Mouse (Mus musculus) intestine, embryonic 16.5 days (tissue): ENCODE measurements at regions not wholly inside any gene's neighbourhood (a gene's known extent, or its start where the extent isn't known, plus 50 kb on each side); places are given as distances from the start of the nearest gene placed in this dataset.

Source experiments
- ATAC-seq: fragments of 200-750 bp; cut with Nextera tagmentation; 2 replicates; pipeline ENCODE4 v1.8.0; 2017; ENCODE audit warnings: moderate TSS enrichment, moderate library complexity
- H3K27ac ChIP-seq: fragments of 300-500 bp; sonication (generic); 2 replicates; pipeline ENCODE4 v1.5.1; 2014; ENCODE audit warnings: mild to moderate bottlenecking, low read length
- H3K27me3 ChIP-seq: fragments of 300-500 bp; sonication (generic); replicated peaks from 2 replicates; pipeline ENCODE4 v1.6.1; 2014; ENCODE audit warnings: low read length, control low read depth, mixed read lengths; ENCODE audit not compliant: control insufficient read depth, insufficient read depth
- H3K36me3 ChIP-seq: fragments of 300-500 bp; sonication (generic); 2 replicates; pipeline ENCODE4 v1.6.1; 2014; ENCODE audit warnings: low read length, control low read depth; ENCODE audit not compliant: control insufficient read depth, insufficient read depth
- H3K4me1 ChIP-seq: fragments of 300-500 bp; sonication (generic); 2 replicates; pipeline ENCODE4 v1.6.1; 2014; ENCODE audit warnings: low read length, control low read depth, mixed read lengths; ENCODE audit not compliant: control insufficient read depth, insufficient read depth
- H3K4me2 ChIP-seq: fragments of 300-500 bp; sonication (generic); 2 replicates; pipeline ENCODE4 v1.6.1; 2014; ENCODE audit warnings: low read depth, low read length, control low read depth
- H3K4me3 ChIP-seq: fragments of 300-500 bp; sonication (generic); 2 replicates; pipeline ENCODE4 v1.5.1; 2014; ENCODE audit warnings: mild to moderate bottlenecking, low read length
- H3K9ac ChIP-seq: fragments of 300-500 bp; sonication (generic); 2 replicates; pipeline ENCODE4 v1.6.1; 2014; ENCODE audit warnings: low read depth, low read length
- H3K9me3 ChIP-seq: fragments of 300-500 bp; sonication (generic); 2 replicates; pipeline ENCODE4 v1.6.1; 2016; ENCODE audit warnings: low read length, control low read depth; ENCODE audit not compliant: control insufficient read depth
- WGBS: fragments of 180-500 bp; shearing (Covaris S2); extraction: QIAGEN DNeasy Blood & Tissue Kit; methylation state at CpG from one replicate; pipeline ENCODE4 v1.1.7; 2014; 5-methylcytosine and 5-hydroxymethylcytosine counted together

- WGBS: 77% methylated on average over 4 of the region's 4 CpGs
- H3K4me2 ChIP-seq: no peak overlapping the region
- H3K36me3 ChIP-seq: no peaks in the 10 kb centered on the region
- ATAC-seq: no peak
- no peak overlapping the region for H3K9ac ChIP-seq
- no peaks in the 10 kb centered on the region for H3K9me3 ChIP-seq
- H3K4me3 ChIP-seq: no peak overlapping the region
- no peaks in the 10 kb centered on the region for H3K27me3 ChIP-seq
- H3K4me1 ChIP-seq: no peaks in the 10 kb centered on the region
- no peak overlapping the region for H3K27ac ChIP-seq
These were observed 422.5 kb downstream of the 9430069I07Rik start for GRCm38 (mm10) chr15:33935013-33935664.

DNA sequence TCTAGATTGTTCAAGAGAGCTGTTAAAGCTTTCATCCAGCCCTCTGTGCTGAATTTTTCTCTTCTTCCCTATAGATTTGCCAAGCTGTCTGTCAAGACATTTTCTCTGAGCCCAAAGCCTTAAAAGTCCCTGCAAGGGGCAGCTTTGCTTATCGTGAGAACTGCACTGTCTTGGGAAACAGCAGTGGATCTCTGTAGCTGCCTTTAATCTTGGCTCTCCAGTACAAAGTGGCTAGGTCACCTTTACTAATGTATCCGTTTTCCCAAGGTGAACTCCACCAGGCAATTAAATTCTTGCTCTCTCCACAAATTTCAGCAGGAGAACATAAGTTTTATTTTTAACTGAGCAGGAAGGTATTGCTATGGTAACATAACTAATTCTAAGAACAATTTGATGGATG, 431.2 kb downstream of the 9430069I07Rik start:
- Histone ChIP-seq H3K36me3 (no peaks in the 10 kb centered on the region), H3K4me2 (no peak overlapping the region), H3K9me3 (no peaks in the 10 kb centered on the region), H3K27ac (no peak overlapping the region), H3K4me3 (no peak overlapping the region), H3K27me3 (no peaks in the 10 kb centered on the region), H3K9ac (no peak overlapping the region), H3K4me1 (no peaks in the 10 kb centered on the region)
- WGBS: 53% methylated on average over 2 of the region's 2 CpGs
- no peak for ATAC-seq

GRCm38 (mm10) chr15:33924094-33924890, 433.4 kb downstream of the 9430069I07Rik start:
- no peak overlapping the region for H3K27ac ChIP-seq
- no peak overlapping the region for H3K4me2 ChIP-seq
- no peaks in the 10 kb centered on the region for H3K27me3 ChIP-seq
- WGBS: 70% methylated on average over 5 of the region's 5 CpGs
- no peak for ATAC-seq
- no peaks in the 10 kb centered on the region for H3K4me1 ChIP-seq
- no peaks in the 10 kb centered on the region for H3K36me3 ChIP-seq
- no peak overlapping the region for H3K9ac ChIP-seq
- H3K4me3 ChIP-seq: no peak overlapping the region
- H3K9me3 ChIP-seq: no peaks in the 10 kb centered on the region

- WGBS: 46% methylated on average over 1 of the region's 1 CpGs
- H3K27me3 ChIP-seq: no peaks in the 10 kb centered on the region
- H3K4me3 ChIP-seq: no peak overlapping the region
- no peaks in the 10 kb centered on the region for H3K4me1 ChIP-seq
- H3K4me2 ChIP-seq: no peak overlapping the region
- no peak overlapping the region for H3K27ac ChIP-seq
- ATAC-seq: no peak
- no peaks in the 10 kb centered on the region for H3K9me3 ChIP-seq
- H3K36me3 ChIP-seq: no peaks in the 10 kb centered on the region
- H3K9ac ChIP-seq: no peak overlapping the region
These were observed 442.8 kb downstream of the 9430069I07Rik start for GRCm38 (mm10) chr15:33914891-33915290.

DNA sequence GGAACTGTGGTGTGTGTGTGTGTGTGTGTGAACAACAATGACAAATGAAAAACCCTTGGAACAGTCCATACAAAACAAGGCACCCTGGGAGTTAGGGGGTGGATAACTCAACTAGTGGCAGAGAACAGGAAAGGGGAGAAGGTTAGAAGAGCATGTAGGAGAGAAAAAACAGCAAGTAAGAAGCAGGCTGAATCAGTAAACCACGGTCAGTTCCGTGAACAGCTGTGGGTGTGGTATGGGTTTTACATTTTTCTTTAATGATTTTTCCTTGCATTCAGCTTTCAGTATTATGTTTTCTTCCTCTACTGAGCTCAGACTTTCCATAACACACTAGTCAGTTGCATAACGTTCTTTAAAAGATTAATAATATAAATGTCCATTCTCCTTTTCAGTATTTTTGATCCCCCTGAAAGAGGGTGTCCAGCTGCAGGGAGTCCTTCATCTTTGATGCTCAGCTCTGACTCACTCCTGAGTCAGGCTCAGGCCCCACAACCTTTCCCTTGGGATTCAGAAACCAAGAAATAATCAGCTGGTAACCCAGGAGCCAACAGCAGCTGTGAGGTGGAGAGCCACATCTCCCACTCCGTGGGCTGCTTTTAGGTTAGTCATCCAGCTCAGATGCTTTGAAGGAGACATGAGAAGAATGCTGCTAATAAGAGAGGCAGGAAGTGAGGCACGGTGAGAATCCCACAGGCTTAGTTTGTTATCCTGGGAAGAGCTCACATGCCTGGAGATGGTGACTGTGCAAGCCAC, 450.8 kb downstream of the 9430069I07Rik start:
- 70% methylated on average over 5 of the region's 5 CpGs for WGBS

GRCm38 (mm10) chr15:33896076-33896475, 461.6 kb downstream of the 9430069I07Rik start:
- H3K27ac ChIP-seq: no peak overlapping the region

More for the DNA sequence above, 450.8 kb downstream of the 9430069I07Rik start:
- no peaks in the 10 kb centered on the region for H3K9me3 ChIP-seq
- no peak overlapping the region for H3K4me2 ChIP-seq
- H3K27me3 ChIP-seq: no peaks in the 10 kb centered on the region
- no peak overlapping the region for H3K27ac ChIP-seq
- no peak overlapping the region for H3K4me3 ChIP-seq
- ATAC-seq: no peak
- no peaks in the 10 kb centered on the region for H3K4me1 ChIP-seq
- H3K36me3 ChIP-seq: no peaks in the 10 kb centered on the region
- H3K9ac ChIP-seq: no peak overlapping the region

DNA sequence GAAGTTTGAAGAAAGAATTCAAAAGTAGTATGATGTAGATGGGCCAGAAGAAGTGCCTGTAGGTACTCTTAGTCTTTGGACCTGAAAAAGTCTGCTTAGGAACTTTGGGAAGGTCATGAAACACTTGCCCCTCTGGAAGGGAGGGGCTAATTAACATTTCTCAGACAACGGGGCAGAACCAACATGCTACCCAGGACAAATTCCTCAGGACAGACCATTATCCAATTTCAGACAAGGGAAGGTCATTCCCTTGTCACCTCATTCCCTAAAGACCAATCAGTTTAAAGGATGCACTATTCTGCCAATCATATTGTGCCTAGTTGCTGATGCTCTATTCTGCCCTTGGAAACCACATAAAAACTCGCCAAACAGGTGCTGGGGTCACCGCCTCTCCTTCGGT, 467.1 kb downstream of the 9430069I07Rik start:
- Histone ChIP-seq H3K9ac (no peak overlapping the region), H3K27me3 (no peaks in the 10 kb centered on the region), H3K36me3 (no peaks in the 10 kb centered on the region), H3K27ac (no peak overlapping the region), H3K4me1 (no peaks in the 10 kb centered on the region), H3K4me3 (no peak overlapping the region), H3K4me2 (no peak overlapping the region), H3K9me3 (no peaks in the 10 kb centered on the region)
- WGBS: 78% methylated on average over 4 of the region's 4 CpGs
- ATAC-seq: no peak

More at GRCm38 (mm10) chr15:33896076-33896475, 461.6 kb downstream of the 9430069I07Rik start:
- Histone ChIP-seq H3K4me3 (no peak overlapping the region), H3K9ac (no peak overlapping the region), H3K4me2 (no peak overlapping the region), H3K9me3 (no peaks in the 10 kb centered on the region), H3K36me3 (no peaks in the 10 kb centered on the region), H3K27me3 (no peaks in the 10 kb centered on the region), H3K4me1 (no peaks in the 10 kb centered on the region)
- 84% methylated on average over 2 of the region's 2 CpGs for WGBS
- ATAC-seq: no peak

GRCm38 (mm10) chr15:33888865-33889368, 468.8 kb downstream of the 9430069I07Rik start:
- Histone ChIP-seq H3K9me3 (no peaks in the 10 kb centered on the region), H3K4me3 (no peak overlapping the region), H3K36me3 (no peaks in the 10 kb centered on the region), H3K9ac (no peak overlapping the region), H3K4me2 (no peak overlapping the region), H3K4me1 (no peaks in the 10 kb centered on the region), H3K27me3 (no peaks in the 10 kb centered on the region), H3K27ac (no peak overlapping the region)
- 78% methylated on average over 1 of the region's 1 CpGs for WGBS
- no peak for ATAC-seq

DNA sequence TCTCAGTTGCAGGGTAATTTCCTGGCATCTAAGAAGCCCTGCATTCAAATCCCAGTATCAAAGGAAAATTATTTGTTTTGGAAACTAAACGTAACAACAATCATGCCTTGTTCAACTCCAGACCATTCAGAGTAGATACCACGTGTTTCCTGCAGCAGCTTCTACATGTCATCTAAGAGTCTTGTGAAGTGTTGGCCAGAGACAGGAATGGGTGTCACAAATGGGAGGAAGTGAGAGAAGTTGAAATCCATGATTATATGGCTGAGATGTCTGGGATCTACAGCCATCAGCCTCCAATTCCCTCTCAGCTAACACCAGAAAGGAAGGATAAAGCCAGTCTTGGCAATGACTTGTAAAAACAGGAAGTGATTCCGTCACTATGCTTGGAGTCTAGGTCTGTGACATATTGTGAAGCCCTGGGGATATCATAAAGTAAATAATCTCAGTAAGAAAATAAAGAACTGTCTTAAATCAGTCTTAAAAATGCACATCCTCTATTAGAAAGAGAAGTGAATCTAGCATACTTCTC, 495.4 kb downstream of the 9430069I07Rik start:
- Histone ChIP-seq H3K9ac (no peak overlapping the region), H3K27me3 (no peaks in the 10 kb centered on the region), H3K9me3 (no peaks in the 10 kb centered on the region), H3K4me1 (no peaks in the 10 kb centered on the region), H3K4me2 (no peak overlapping the region), H3K4me3 (no peak overlapping the region), H3K36me3 (no peaks in the 10 kb centered on the region), H3K27ac (no peak overlapping the region)
- ATAC-seq: no peak
- WGBS: 68% methylated on average over 3 of the region's 3 CpGs
